Mouse (Mus musculus) cerebellum, adult 18-20 months (tissue): Measurements from ENCODE around the gene Gm44973.
"Not testable (repeated sequence)": the region's sequence is repeated elsewhere in the genome, so short reads cannot be mapped to it uniquely, and the experiment has no call there.

Source experiments
- DNase-seq, 2 experiments: peaks; one replicate each; pipeline ENCODE4 v3.0.0; 2021

Gm44973 gene

DNA sequence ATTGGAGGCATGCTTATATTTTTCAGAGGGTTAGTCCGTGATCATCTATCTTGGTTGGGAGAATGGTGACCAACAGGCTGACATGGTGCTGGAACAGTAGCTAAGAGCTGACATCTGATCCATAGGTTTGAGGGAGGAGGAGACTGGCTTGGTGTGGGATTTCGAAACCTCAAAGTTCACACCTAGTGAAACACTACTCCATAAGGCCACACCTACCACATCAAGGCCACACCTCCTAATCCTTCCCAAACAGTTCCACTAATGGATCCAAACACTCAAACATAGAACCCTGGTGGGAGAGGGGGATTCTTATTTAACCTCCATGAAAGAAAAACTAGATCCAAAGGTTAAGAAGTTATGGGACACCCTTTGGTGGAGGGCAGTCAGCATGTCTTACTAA lies 1.6 kb downstream of the Gm44973 start:
- no peak for DNase-seq

DNA sequence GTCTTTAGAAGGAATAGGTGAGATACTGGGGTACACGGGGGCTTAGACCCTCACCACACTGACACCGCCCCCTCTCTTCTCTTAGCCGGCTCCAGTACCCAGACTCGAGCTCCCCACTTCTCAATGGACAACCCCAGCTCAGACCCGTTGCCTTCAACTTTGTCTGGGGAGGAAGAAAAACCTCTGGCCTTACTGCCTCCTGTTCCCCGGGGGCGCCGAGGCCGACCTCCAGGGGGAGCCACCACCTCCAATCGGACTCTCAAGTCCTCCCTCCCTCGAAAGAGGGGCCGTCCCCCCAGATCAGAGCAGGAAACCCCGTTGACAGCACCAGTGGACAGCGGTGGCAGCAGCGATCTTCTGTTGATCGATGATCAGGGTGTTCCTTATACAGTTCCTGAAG lies 2.1 kb downstream of the Gm44973 start:
- DNase-seq = peak in 1 of 2 experiments; percentile 51

DNA sequence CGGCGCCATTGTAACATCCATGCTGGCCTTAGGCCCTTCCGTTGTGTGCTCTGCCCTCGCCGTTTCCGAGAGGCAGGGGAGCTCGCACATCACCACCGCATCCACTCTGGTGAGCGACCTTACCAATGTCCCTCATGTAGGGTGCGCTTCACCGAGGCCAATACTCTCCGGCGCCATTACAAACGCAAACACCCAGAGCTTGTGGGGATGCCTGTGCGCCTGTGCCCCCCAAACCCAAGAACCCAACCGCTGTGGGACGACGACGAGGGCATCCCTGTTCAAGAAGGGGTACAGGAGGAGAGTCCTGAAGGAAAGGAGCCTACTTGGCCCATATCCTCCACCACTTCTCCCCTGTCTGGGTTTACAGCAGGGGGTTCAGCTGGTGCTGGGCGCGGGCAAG lies 2.6 kb downstream of the Gm44973 start:
- DNase-seq = no peak

DNA sequence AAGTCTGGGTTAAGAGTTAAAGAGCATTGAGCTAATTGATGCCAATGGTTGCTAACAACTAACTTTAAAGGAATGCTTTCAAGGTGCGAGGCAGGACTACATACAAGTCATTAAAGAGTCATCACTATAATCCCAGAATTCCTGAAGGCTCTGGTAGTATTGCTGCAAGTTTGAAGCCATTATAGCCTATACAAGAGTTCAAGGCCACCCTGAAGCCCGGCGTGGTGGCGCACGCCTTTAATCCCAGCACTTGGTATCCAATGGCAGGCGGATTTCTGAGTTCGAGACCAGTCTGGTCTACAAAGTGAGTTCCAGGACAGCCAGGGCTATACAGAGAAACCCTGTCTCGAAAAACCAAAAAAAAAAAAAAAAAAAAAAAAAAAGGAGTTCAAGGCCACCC lies 4.3 kb downstream of the Gm44973 start:
- not testable (repeated sequence) for DNase-seq

DNA sequence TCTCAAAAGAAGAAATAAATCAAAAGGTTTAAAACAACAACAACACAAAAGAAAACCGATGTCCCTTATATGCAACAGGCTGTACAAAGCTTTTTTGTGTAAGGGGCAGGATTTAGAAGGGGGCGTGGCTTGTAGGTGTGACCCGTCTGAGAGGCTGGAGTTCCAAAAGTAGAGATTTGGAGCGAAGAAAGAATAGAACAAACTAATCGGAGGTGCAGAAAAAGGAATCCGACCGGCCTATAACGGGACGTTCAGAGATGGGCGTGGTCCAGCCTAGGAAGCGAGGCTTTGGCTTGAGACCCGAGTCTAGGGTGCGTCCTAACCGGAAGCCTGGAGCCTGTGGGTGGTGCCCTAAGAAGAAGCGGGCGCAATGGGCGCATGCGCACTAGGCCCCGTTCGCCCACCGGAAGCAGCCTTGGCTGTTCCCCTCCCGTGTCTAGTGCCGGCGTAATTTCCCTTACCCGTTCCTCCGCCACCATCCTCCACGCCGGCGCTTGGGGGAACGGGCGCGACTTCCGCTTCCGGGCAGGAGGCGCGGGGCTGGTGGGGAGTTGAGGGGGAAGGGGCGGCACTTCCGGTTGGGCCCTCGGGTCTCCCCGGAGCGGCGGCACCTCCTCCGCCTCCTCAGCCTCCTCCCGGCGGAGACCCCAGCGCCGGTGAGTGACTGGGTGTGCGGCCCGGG lies 4.8 kb downstream of the Gm44973 start, which contains the start of the genes Zfp865 and Ccdc106:
Gene Zfp865, plus strand, starts transcription at position 377 of the 682 bp plus-strand sequence.
Gene Ccdc106, plus strand, starts transcription at position 554 of the 682 bp plus-strand sequence.
- peak; percentile 97 to 98 for DNase-seq

DNA sequence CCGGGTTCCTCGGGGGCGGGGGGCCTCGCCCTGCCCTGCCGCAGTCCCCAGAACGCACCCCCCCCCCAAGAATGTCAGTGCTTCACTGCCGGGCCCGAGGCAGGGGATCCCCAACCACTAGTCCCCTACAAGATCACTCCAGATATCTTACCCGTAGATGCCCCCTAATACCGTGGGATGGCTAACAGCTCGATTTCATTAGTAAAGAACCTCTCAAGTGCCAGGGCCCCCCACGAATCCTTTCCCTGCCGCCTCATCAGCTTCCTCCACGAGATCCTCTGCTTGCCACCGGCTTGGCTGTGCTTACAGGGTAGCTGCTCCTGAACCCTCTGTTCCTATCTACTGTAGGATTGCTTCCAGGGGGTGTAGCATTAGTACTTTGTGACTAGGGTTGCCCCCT lies 5.4 kb downstream of the Gm44973 start:
- peak in 1 of 2 experiments; percentile 47 for DNase-seq

DNA sequence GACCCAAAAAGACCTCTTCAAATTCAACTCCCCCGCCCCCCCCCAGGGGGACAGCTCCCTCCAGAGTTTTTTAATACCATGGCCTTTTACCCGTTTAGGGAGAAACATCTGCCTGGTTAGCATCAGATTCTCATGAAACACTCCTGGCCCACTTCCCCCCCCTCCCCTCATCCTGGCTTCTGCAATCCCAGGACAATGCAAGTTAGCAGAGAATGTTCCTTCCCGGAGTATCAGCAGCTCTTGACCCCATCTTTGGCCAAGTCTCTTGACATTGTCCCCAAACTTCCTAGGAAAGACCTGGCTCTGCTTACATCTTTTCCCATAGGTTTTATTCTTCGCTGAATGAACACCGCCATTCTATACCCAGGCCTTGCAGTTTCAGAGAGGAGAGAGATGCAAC lies 5.9 kb downstream of the Gm44973 start:
- no peak for DNase-seq

DNA sequence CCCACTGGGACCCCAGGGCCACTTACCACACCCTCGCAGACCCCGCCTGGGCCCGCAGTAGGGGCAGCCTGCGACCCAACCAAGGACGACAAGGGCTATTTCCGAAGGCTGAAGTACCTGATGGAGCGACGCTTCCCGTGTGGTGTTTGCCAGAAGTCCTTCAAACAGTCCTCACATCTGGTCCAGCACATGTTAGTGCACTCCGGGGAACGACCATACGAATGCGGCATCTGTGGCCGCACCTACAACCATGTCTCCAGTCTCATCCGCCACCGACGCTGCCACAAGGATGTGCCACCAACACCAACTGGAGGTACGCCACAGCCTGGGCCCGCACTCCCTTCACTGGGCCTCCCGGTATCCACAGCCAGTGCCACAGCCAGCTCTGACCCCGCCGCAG lies 14.2 kb downstream of the Gm44973 start:
- no peak for DNase-seq

DNA sequence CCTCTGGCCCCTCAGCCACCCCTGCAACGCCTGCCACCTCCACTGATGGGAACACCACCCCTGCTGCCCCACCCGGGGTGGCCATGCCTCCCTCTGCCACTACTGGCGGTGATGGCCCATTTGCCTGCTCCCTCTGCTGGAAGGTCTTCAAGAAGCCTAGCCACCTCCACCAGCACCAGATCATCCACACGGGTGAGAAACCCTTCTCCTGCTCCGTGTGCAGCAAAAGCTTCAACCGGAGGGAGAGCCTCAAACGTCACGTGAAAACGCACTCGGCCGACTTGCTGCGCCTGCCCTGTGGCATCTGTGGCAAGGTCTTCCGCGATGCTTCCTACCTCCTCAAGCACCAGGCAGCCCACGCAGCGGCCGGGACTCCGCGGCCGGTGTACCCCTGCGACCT lies 14.7 kb downstream of the Gm44973 start:
- no peak for DNase-seq

DNA sequence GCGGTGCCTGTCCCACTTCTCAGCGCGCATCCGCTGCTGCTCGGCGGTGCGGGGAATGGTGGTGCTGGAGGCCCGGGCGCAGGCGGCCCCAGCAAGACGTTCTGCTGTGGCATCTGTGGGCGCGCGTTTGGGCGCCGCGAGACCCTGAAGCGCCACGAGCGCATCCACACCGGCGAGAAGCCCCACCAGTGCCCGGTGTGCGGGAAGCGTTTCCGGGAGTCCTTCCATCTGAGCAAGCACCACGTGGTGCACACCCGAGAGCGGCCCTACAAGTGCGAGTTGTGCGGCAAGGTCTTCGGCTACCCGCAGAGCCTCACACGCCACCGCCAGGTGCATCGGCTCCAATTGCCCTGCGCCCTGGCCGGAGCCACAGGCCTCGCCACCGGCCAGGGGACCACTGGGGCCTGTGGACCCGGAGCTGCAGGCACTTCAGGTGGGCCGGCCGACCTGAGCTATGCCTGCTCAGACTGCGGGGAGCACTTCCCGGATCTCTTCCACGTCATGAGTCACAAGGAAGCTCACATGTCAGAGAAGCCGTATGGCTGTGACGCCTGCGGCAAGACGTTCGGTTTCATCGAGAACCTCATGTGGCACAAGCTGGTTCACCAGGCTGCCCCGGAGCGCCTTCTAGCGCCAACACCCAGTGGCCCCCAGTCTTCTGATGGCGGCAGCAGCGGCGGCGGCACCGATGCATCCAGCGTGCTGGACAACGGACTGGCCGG lies 15.4 kb downstream of the Gm44973 start:
- no peak for DNase-seq

DNA sequence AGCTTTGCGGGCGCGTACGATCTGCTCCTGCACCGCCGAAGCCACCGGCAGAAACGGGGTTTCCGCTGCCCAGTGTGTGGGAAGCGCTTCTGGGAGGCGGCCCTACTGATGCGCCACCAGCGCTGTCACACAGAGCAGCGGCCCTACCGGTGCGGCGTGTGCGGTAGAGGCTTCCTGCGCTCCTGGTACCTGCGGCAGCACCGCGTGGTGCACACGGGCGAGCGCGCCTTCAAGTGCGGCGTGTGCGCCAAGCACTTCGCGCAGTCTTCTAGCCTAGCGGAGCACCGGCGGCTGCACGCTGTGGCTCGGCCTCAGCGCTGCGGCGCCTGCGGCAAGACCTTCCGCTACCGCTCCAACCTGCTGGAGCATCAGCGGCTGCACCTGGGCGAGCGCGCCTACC lies 16.2 kb downstream of the Gm44973 start:
- DNase-seq = no peak

DNA sequence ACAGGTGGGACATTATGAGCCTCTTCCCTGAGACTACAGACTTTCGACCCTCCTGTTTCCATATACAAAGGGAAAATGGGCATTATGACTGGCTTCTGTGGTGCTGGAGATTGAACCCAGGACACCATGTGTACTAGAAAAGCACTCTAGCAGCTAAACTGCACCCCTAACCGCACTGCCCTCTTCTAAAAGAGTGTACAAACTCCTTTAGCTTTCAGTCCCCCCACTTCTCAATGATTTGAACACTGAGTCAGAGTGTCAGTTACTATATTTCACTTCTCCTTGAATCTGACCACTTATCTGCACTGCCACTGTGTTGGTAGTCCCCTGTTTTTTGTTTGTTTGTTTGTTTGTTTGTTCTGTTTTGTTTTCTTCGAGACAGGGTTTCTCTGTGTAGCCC lies 18.5 kb downstream of the Gm44973 start, which contains the start of gene 4632433K11Rik:
Gene 4632433K11Rik, plus strand, starts transcription at position 301 of the 400 bp plus-strand sequence.
- no peak for DNase-seq

DNA sequence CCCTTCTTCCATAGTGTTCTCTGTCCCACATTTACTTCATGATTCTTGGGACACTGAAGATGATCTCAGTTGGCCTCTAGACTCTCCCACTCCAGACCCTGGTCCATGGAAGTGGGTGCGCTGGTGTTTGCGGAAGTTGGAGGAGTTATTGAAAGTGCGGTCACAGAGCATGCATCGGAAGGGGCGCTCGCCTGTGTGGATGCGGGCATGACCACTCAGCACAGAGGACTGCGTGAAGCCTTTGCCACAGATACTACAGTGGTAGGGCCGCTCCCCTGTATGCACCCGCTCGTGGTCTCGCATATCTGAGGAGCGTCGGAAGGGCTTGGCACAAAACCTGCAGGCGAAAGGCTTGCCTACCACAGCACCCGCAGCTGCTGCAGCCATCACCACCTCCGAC lies 20.3 kb downstream of the Gm44973 start:
- DNase-seq = no peak

DNA sequence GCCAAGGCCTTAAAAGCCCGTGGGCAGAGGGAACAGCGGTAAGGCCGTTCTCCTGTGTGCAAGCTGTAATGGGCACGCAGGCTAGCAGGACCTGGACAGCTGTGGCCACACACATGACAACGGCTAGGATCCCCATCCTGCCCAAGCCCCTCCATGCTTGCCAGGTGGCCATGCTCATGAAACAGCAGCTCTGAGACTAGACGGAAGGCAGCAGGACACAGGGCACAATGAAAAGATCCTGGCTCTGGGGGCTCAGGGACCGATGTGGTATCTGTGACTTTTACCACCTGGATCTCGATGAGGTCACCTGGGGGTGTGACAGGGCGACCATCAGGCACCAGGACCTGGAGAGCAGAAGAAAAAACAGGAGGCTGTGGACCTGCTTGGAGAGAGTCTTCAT lies 20.8 kb downstream of the Gm44973 start:
- no peak for DNase-seq

DNA sequence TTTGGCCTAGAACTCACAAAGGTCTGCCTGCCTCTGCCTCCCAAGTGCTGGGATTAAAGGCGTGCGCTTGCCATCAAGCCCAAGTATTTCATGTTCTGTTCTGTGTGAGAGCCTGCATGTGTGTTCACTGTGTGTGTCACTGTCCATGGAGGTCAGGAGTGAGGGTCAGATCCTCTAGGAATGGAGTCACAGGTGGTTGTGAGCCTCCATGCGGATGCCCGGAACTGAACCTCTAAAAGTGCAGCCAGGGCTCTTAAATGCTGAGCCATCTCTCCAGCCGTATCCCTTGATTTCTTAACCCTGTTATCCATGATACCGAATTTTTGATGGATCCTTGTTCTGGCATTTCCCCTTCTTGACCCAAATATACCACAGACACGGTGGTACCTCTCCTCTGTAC lies 21.7 kb downstream of the Gm44973 start:
- DNase-seq = no peak

DNA sequence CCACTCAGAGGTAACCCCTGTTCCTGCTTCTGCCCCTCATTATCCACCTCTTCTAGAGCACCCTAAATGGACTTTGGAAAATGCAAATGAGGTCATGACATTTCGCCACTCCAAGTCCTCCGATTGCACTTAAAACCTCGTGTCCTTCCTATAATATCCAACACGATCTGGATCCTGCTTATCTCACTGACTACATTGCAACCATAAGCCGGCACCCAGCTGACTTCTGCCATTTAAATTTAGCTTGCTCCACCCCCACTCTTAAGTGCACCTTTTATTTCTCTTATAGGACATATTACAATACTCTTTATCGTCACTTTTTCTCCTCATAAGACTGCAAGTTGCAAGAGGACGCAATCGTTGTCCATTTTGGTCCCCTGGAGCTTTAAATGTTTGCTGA lies 22.2 kb downstream of the Gm44973 start:
- no peak for DNase-seq

DNA sequence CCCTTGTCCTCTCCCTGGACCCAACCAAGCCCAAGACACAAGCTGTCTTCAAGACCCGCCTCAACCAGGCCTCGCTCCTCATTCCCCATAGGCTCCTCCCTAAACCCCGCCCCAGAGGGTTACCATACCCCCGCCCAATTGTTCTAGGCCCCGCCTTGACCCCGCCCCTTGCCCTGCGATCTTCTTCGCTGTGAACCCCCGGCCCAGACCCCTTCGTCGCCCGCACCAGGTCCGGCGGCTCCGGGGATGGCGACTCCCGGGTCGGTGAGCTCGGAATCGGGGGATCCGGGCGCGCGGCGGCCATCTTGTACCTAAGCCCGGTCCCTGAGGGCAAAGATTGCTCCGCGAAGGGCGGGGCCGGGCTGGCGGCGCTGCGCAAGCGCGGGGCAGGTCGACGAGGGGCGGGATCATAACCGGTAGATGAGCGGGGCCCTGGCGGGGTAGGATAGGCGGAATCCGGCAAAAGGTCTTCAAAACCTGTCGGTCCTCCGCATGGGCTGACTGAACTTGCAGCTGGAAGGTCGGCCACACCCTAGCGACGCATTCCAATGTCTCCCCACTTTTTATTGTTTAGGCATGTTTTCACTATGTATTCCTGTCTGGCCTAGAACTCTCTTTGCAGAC lies 22.9 kb downstream of the Gm44973 start, which contains the start of gene Zfp784:
Gene Zfp784, minus strand, starts transcription at position 338 of the 624 bp plus-strand sequence.
- peak; percentile 94 to 95 for DNase-seq

DNA sequence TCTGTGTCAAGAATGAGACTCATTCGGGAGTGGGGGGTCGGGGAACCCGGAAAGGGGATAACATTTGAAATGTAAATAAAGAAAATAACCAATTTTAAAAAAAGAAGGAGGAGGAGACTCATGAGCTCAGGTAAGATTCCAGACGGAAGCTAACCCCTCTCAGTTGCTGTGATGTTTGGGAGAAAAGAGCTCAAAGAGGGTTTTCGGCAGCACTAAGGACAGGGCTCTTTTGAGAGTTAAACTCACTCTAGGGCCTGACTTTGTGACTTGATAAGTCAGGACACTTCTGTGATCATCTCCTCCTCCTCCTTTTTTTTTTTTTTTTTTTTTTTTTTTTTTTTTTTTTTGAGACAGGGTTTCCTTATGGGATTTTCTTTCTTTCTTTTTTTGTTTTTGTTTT lies 23.6 kb downstream of the Gm44973 start:
- DNase-seq = no peak

DNA sequence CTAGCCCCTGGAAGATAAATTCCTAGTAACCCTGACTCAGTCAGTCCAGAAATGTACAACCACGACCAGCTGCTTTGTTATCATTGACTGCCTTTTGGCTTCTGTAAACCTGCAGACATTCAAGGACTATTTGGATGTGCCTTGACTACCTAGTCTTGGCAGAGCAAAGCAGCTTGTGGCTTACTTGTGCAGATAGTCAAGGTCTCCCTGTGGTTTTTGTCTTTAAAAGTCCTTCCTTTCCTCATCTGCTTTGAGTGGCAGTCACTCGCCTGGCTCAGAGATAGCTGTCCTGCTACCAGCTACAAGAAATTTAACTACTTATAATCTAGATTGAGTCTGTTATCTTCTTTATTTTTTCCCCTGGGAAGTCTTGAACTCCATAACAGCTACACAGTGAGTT lies 29.7 kb downstream of the Gm44973 start:
- no peak for DNase-seq

DNA sequence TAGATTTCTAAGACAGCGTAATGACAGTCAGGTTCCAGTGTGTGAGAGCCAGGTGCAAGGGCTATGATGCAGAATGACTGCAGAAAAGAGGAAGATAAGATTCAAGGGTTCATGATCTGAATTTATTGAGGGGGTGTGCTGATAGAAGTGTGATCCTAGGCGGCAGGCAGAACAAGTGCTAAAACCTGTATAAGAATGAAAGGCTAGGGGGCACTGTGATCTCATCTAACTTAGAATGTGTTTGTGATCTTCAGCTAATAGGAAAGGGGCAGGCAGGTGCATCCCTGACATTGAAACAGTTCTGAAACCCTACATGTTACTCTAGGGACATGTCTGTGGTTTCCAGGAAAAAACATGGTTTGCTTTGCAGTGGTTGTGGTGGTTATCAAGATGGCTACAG lies 30.8 kb downstream of the Gm44973 start:
- no peak for DNase-seq

DNA sequence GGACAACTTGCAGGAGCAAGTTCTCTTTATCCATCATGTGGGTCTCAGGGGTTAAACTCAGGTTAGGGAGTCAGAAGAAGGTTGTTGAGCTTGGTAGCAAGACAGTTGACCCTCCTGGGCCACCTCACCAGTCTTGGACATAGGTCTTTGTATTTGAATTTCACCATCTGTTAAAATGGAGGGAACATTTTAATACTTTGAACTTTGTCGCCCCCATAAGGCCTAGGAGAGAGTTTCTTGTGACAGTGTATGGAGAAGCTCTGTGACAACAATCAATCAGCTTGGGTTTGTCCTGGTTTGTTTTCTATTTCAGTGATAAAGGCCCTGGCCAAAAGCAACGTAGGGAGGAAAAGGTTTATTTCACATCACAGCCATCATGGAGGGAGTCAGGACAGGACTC lies 32.0 kb downstream of the Gm44973 start:
- DNase-seq = peak in 1 of 2 experiments; percentile 50

DNA sequence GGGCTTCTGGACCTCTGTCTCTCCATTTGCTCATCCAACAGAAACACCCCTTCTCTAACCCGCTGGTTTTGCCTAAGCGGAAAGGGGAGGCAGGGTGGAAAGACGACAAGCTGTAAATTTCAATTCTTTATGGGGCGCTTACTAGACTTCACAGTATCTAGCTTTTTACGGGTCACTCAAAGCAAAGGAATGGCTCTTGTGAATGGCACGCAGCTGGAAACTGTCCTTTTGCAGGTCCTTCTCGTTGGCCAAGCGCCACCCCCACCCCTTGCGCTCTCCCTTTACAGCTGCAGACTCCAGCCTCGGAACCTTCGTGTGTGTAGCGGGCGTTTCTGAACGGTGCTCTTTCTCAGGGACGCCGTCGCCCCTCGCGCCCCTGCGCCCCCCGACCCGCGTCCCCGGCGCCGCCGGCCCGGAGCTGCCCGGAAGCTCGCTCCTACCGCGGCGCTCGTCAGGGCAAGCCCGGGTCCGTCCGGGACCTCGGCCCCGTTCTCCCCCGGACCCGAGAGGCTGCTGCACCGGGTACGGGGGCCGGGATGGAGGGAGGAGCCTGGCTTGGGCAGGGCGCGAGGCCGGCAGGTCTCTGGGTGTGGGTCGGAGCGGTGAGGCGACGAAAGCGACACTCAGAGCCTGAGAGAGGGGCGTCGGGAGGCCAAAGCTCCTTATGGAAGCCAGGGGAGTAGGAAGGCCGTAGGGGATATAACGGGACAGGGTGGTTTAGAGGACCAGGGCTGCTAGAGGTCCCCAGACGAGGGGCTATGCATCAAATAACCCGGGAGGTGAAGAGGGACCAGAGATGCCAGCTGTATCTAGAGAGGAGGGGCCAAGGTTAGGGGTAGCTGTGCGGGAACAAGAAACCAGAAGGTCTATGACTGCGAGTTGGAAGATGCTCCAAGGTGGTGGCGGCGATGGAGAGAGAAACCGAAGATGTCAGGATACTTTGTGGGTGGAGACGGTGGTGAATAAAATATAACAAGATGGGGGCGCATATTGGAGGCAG lies 36.2 kb downstream of the Gm44973 start, which contains the start of gene Zfp580:
Gene Zfp580, plus strand, starts transcription at position 346 of the 1,000 bp plus-strand sequence.
- peak; percentile 77 to 90 for DNase-seq
